Mouse (Mus musculus): ENCODE data around the gene Fam111a. TPM values are rescaled to one million over a fixed set of nuclear protein-coding genes. Genes with fewer than 3 reads are reported as not detected.

Fam111a gene
- polyA plus RNA-seq, 1 experiment from 2014 or later: 23.4 TPM

DNA sequence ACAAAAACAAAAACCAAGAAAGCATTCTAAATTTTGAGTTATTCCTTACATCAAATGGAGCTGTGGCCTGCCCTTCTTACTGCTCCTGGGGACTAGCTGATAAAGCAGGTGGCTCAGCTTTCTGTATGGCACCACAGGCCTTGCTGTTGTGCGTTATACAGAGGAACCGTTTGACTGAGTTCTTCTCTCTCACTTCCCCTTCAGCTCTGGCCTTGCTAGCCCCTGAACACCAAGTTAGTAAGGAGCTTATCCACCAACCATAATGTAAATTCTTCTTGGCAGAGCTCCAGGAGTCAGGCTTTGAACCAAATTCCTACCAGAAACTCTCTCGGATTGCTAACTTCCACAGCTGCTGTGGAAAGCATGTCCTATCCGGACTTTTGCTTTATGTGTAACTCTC, 21.5 kb downstream of the Fam111a start:
- Histone ChIP-seq H3K36me3 (no peaks in the 10 kb centered on the region), H3K9ac (no peak overlapping the region), H3K4me1 (no peaks in the 10 kb centered on the region), H3K4me3 (no peak overlapping the region), H3K4me2 (replicated peaks) (no peak overlapping the region), H3K27me3 (no peaks in the 10 kb centered on the region), H3K27ac (no peak overlapping the region), H3K9me3 (no peaks in the 10 kb centered on the region)
- ATAC-seq (ENCODE audit: insufficient number of reproducible peaks, insufficient read depth, low FRiP score, low TSS enrichment): no peak
- 54% methylated on average over 4 of the region's 4 CpGs for WGBS

DNA sequence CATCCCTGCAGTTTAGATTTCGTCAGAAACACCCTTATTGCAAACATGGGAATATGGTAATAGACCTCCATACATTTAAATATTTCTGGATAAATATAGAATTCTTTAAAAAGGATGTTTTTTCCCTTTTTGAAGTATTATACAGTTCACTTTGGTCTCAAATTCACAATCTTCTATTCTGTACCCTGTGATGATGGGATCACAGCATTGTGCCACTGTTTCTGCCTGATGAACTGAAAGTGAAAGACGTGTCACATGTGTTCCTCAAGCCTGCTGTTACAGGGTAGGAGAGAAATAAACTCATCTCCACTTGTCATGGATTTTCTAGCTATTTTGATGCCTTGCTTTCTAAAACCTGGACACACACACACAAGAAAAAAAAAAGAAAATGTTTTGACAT, 25.3 kb downstream of the Fam111a start:
- H3K27ac ChIP-seq: no peak overlapping the region
- H3K9me3 ChIP-seq: no peaks in the 10 kb centered on the region
- H3K4me3 ChIP-seq: no peak overlapping the region
- H3K9ac ChIP-seq: no peak overlapping the region
- H3K4me2 ChIP-seq (replicated peaks): no peak overlapping the region
- H3K27me3 ChIP-seq: no peaks in the 10 kb centered on the region
- ATAC-seq (ENCODE audit: insufficient number of reproducible peaks, insufficient read depth, low FRiP score, low TSS enrichment): no peak
- peaks cover 8% of the 10 kb centered on the region; the same call in 1 of the 2 replicates for H3K4me1 ChIP-seq
- H3K36me3 ChIP-seq: no peaks in the 10 kb centered on the region
- 73% methylated on average over 2 of the region's 2 CpGs for WGBS

DNA sequence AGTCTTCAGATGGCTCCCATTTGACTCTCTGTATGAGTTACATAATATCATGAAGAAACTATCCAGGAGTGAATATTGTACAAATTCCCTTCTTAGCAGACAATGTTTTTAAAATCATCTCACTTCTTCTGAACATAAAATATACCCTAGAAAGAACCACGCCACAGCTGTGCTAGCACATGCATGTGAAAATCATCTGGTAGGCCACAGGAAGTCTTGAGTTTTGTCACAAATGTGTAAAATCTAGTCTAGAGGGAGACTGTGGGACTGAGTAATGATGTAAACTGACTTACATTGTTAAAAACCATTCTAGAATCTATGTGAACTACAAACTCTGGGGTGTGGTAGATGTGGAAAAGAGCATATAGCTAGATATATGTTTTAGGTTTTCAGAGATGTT, 26.1 kb downstream of the Fam111a start:
- H3K9ac ChIP-seq: no peak overlapping the region
- H3K4me1 ChIP-seq: peaks cover 8% of the 10 kb centered on the region; the same call in 1 of the 2 replicates
- no peaks in the 10 kb centered on the region for H3K27me3 ChIP-seq
- no peaks in the 10 kb centered on the region for H3K36me3 ChIP-seq
- H3K4me3 ChIP-seq: no peak overlapping the region
- no peak for ATAC-seq (ENCODE audit: insufficient number of reproducible peaks, insufficient read depth, low FRiP score, low TSS enrichment)
- 79% methylated on average over 1 of the region's 1 CpGs for WGBS
- H3K27ac ChIP-seq: no peak overlapping the region
- H3K9me3 ChIP-seq: no peaks in the 10 kb centered on the region
- H3K4me2 ChIP-seq (replicated peaks): no peak overlapping the region

DNA sequence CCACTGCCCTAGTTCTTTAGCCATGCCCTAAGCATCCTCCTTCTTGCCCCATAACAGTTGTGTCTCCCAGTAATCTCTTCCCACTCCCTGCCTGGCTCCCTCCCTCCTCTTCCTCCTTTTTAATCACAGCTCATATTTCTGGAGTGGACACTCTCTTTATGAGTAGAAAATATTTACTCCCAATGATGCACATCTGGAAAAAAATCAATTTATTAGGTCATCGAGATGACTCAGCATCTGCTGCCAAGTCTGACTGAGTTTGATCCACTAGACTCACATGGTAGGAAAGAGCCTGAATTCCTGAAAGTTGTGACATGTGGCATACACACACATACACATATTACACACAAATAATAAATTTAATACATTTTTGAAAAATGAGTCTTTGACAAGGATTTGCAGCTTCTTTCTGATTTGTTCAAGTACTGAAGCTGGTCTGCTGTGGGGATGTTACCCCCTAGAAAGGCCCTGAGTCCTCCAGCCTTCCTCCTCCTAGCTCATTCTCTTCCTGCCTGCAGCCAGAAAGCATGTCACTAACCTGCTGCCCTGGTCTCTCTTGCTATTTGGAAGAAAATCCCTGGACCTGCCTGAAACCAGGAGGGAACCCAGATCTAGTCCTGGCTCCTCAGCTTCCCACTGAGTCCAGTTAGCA, 27.2 kb downstream of the Fam111a start:
- H3K27ac ChIP-seq: 0 out of 2 replicates have a peak overlapping the region, but pooled peaks have one; percentile 23
- no peak overlapping the region for H3K9ac ChIP-seq
- peak overlapping the region; percentile 63 for H3K4me2 ChIP-seq (replicated peaks)
- peak overlapping the region; percentile 37 for H3K4me3 ChIP-seq
- whole genome bisulfite sequencing: 78% methylated on average over 1 of the region's 1 CpGs
- no peak for ATAC-seq (ENCODE audit: insufficient number of reproducible peaks, insufficient read depth, low FRiP score, low TSS enrichment)
- peaks cover 2% of the 10 kb centered on the region; the same call in 1 of the 2 replicates for H3K36me3 ChIP-seq
- H3K9me3 ChIP-seq: no peaks in the 10 kb centered on the region
- H3K27me3 ChIP-seq: no peaks in the 10 kb centered on the region
- peaks cover 8% of the 10 kb centered on the region; the same call in 1 of the 2 replicates for H3K4me1 ChIP-seq

DNA sequence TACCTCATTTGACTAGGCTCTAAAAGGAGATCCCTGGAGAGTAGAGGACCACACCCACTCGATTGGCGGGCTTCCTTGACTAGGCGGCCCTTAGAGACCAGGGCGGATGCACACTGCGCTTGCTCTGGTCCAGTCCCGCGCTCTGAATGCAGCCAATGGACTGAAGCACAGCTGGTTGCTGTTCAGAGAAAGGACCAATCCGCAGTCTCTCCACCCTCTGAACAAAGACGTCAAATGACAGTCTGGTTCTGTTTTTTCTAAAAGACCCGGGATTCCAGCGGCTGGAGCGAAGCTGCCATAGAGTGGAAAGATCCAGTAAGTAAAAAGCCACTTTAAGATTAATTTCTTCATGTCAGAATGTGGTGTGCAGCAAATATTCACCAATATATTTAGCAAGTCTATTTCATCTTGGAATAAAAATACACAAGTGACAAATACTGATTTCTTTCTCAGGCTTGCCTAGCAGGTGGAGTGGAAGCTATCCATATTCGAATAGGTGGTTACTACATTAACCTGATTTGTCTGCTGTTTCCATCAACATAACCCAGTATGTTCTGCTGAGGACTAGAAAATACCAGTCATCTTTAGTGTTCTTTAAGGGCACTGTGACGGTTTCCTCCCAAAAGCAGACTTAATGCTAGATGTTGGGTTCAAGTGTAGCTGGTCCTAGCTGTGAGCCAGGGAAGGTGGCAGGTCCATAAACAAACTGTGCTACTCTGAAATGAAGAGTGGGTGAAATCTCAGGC, 27.9 kb downstream of the Fam111a start:
- H3K9ac ChIP-seq: peak overlapping the region; percentile 32
- H3K27ac ChIP-seq: peak overlapping the region; percentile 24; the same call in 1 of the 2 replicates

DNA sequence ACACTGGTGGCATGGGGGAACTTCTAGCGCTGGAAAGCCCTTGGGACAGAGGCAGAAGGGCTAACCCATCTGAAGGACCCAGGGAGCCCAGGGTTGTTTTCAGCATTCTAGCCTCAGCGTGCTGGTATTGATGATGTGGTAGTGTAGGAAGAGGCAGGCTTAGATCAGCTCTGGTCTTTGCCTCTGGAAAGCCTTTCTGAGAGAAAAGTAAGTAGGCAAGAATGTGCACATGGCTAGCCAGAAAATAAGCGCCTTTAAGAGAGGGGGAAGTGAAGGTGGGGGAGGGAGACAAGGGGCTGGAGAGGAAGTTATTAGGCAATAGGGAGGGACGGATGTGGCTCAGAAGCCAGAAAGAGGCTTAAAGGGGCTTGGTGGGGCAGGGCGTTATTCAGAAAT, 28.5 kb downstream of the Fam111a start:
- H3K27me3 ChIP-seq: no peaks in the 10 kb centered on the region
- H3K4me3 ChIP-seq: peak overlapping the region; percentile 37
- peak overlapping the region; percentile 24; the same call in 1 of the 2 replicates for H3K27ac ChIP-seq
- peaks cover 8% of the 10 kb centered on the region; the same call in 1 of the 2 replicates for H3K4me1 ChIP-seq
- 18% methylated on average over 5 of the region's 5 CpGs for WGBS
- H3K36me3 ChIP-seq: peaks cover 6% of the 10 kb centered on the region; the same call in 1 of the 2 replicates
- peak overlapping the region; percentile 63 for H3K4me2 ChIP-seq (replicated peaks)
- no peak for ATAC-seq (ENCODE audit: insufficient number of reproducible peaks, insufficient read depth, low FRiP score, low TSS enrichment)
- no peaks in the 10 kb centered on the region for H3K9me3 ChIP-seq
- peak overlapping the region; percentile 32 for H3K9ac ChIP-seq

More for the DNA sequence above, 27.9 kb downstream of the Fam111a start:
- WGBS: 8% methylated on average over 14 of the region's 14 CpGs
- Histone ChIP-seq H3K4me1 (peaks cover 8% of the 10 kb centered on the region; the same call in 1 of the 2 replicates), H3K27me3 (no peaks in the 10 kb centered on the region), H3K4me2 (replicated peaks) (peak overlapping the region; percentile 63), H3K4me3 (peak overlapping the region; percentile 37), H3K36me3 (peaks cover 6% of the 10 kb centered on the region; the same call in 1 of the 2 replicates), H3K9me3 (no peaks in the 10 kb centered on the region)
- peak; percentile 100 for ATAC-seq (ENCODE audit: insufficient number of reproducible peaks, insufficient read depth, low FRiP score, low TSS enrichment)

DNA sequence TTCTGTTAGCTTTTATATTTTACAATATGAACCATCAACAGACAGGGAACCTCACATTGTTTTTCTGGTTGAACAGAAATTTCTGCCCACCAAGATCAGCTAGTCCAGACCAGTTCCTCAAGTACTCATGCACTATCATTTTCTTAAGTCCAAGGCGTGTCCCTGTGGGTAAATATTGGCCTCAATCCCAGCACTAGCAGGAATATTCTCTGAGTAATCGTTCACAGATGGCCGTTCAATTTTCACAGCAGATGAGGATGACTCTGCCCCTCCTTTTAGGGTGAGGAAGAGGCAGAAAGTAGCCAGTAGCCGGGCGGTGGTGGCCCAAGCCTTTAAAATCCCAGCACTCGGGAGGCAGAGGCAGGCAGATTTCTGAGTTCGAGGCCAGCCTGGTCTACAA, 29.6 kb downstream of the Fam111a start:
- no peak for ATAC-seq (ENCODE audit: insufficient number of reproducible peaks, insufficient read depth, low FRiP score, low TSS enrichment)
- Histone ChIP-seq H3K4me2 (replicated peaks) (no peak overlapping the region), H3K4me3 (no peak overlapping the region), H3K9me3 (no peaks in the 10 kb centered on the region), H3K36me3 (peaks cover 6% of the 10 kb centered on the region; the same call in 1 of the 2 replicates), H3K4me1 (peaks cover 8% of the 10 kb centered on the region; the same call in 1 of the 2 replicates), H3K27me3 (no peaks in the 10 kb centered on the region), H3K9ac (no peak overlapping the region), H3K27ac (no peak overlapping the region)
- WGBS: 84% methylated on average over 7 of the region's 7 CpGs

DNA sequence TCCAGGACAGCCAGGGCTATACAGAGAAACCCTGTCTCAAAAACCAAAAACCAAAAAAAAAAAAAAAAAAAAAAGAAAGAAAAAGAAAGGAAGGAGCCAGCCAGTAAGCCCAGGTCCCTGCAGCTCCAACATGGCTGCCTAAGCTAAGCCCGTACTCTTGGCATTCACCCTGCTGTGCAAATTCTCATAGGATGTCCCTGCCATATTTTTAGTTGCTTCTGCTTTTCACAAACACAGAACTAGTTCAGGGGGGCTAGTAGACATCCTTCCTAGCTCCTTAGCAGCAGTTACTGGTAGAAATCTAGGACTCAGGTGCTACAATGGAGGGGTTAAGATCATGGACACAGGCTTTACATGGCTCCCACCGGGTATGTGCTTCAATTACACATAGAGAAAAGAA, 30.0 kb downstream of the Fam111a start:
- WGBS: 98% methylated on average over 2 of the region's 2 CpGs

DNA sequence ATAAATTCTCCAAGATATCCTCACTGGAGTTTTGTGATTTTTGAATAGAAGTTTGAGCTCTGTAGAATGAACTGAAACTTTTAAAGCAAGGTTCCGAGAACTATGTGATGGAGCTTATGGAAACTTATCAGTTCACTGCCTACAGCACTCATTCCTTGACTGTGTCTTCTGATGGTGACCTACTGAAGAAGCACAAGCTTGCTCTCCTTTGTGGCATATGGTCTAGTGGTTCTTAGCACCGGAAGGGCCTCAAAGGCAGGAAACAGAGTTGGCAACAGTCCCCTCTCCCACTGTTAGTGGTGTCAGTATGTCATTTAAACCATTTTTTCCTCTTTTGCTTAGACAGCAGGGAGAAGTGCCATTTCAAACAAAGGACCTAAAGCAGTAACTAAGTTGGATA, 31.1 kb downstream of the Fam111a start:
- Histone ChIP-seq H3K27me3 (no peaks in the 10 kb centered on the region), H3K4me1 (peaks cover 8% of the 10 kb centered on the region; the same call in 1 of the 2 replicates), H3K4me2 (replicated peaks) (no peak overlapping the region), H3K36me3 (peaks cover 6% of the 10 kb centered on the region; the same call in 1 of the 2 replicates), H3K9ac (no peak overlapping the region), H3K4me3 (no peak overlapping the region), H3K27ac (no peak overlapping the region), H3K9me3 (no peaks in the 10 kb centered on the region)
- ATAC-seq (ENCODE audit: insufficient number of reproducible peaks, insufficient read depth, low FRiP score, low TSS enrichment): no peak
- 82% methylated on average over 2 of the region's 2 CpGs for whole genome bisulfite sequencing

More for the DNA sequence above, 30.0 kb downstream of the Fam111a start:
- Histone ChIP-seq H3K9me3 (no peaks in the 10 kb centered on the region), H3K4me2 (replicated peaks) (no peak overlapping the region), H3K27me3 (no peaks in the 10 kb centered on the region), H3K27ac (no peak overlapping the region), H3K9ac (no peak overlapping the region), H3K4me1 (peaks cover 8% of the 10 kb centered on the region; the same call in 1 of the 2 replicates), H3K36me3 (peaks cover 6% of the 10 kb centered on the region; the same call in 1 of the 2 replicates), H3K4me3 (no peak overlapping the region)
- no peak for ATAC-seq (ENCODE audit: insufficient number of reproducible peaks, insufficient read depth, low FRiP score, low TSS enrichment)

DNA sequence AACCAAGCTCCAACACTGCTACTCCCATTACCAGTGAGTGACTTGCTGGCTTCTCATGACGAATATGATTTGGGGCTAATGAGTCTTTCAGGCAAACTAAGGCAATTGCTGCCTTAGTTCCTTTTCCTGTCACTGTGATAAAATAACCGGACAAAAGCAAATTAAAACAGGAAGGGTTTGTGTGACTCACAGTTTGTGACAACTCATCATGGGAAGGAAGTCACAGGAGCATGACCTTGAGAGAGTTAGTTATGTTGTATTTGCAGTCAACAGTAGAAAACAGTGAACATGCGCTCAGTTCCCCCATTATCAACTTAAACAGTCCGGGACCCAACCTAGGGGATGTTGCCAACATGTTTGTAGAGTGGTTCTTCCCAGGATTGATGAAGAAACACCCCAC, 39.8 kb downstream of the Fam111a start:
- ATAC-seq (ENCODE audit: insufficient number of reproducible peaks, insufficient read depth, low FRiP score, low TSS enrichment): no peak
- 75% methylated on average over 4 of the region's 4 CpGs for WGBS
- no peak overlapping the region for H3K4me3 ChIP-seq
- H3K27me3 ChIP-seq: no peaks in the 10 kb centered on the region
- H3K9me3 ChIP-seq: no peaks in the 10 kb centered on the region
- no peaks in the 10 kb centered on the region for H3K4me1 ChIP-seq
- H3K4me2 ChIP-seq (replicated peaks): no peak overlapping the region
- 0 out of 2 replicates have a peak, but pooled peaks cover 5% of the 10 kb centered on the region for H3K36me3 ChIP-seq
- no peak overlapping the region for H3K9ac ChIP-seq
- H3K27ac ChIP-seq: no peak overlapping the region

DNA sequence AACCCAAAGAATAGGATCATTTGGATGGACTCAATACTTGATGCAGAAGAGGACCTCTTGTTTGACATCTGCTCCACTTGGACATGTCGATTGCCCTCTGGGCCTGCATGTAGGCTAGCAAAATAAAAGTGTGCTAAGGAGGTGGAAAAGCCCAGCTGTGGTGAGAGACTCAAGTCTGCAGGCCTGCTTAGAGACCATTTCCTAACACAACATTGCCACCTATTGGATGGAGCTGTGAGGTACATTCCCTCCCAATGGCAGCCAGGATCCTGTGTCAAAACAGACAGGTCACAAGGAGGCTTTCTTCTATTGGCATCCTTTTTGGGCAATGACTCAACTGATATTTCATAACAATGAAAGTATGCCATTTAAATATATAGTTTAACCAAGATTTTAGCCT, 46.4 kb downstream of the Fam111a start:
- no peak overlapping the region for H3K4me3 ChIP-seq
- 0 out of 2 replicates have a peak, but pooled peaks cover 3% of the 10 kb centered on the region for H3K36me3 ChIP-seq
- no peak for ATAC-seq (ENCODE audit: insufficient number of reproducible peaks, insufficient read depth, low FRiP score, low TSS enrichment)
- H3K4me2 ChIP-seq (replicated peaks): no peak overlapping the region
- no peak overlapping the region for H3K27ac ChIP-seq
- 0 out of 2 replicates have a peak, but pooled peaks cover 4% of the 10 kb centered on the region for H3K27me3 ChIP-seq
- no peaks in the 10 kb centered on the region for H3K9me3 ChIP-seq
- no peaks in the 10 kb centered on the region; the same call in 1 of the 2 replicates for H3K4me1 ChIP-seq
- H3K9ac ChIP-seq: no peak overlapping the region
- 14% methylated on average over 1 of the region's 1 CpGs for WGBS
